Mouse (Mus musculus): ENCODE data around the gene Map2k7. TPM values are rescaled to one million over a fixed set of nuclear protein-coding genes. Genes with fewer than 3 reads are reported as not detected.
A peak's percentile ranks its signal among the peaks of the same experiment; 100 is the strongest.

The Map2k7 gene
- polyA plus RNA-seq, 1 experiment from 2014 or later: 45.1 TPM

DNA sequence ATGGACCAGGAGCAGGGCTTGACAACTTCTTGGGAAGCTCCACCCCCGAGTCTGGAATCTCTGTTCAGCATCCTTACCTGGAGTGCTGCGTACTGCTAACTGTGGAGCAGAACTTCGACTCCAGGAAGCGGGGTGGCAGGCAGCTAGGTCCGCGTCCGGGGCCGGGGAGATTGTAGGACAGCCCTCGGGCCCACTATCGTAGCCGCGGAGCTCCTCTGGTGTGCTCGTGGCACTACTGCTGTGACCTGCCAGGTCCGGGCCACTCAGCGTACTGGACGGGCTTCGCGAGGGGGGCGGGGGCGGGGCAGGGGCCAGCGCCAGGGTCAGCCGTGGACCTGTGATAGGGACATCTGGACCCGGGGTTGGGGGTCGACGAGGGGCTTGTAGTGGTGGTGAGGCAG lies 25.7 kb upstream of the Map2k7 start:
- H3K36me3 ChIP-seq: peaks cover 40% of the 10 kb centered on the region
- ATAC-seq (ENCODE audit: low FRiP score, low read depth): no peak
- peaks cover 21% of the 10 kb centered on the region; the same call in 1 of the 2 replicates for H3K27me3 ChIP-seq
- peak overlapping the region; percentile 57 for H3K4me3 ChIP-seq
- peaks cover 43% of the 10 kb centered on the region for H3K4me1 ChIP-seq
- WGBS: 2% methylated on average over 24 of the region's 25 CpGs
- H3K27ac ChIP-seq (replicated peaks): 0 out of 2 replicates have a peak overlapping the region, but pooled peaks have one; percentile 25
- no peaks in the 10 kb centered on the region for H3K9me3 ChIP-seq
- peak overlapping the region; percentile 82 for H3K4me2 ChIP-seq (replicated peaks)
- H3K9ac ChIP-seq (replicated peaks): peak overlapping the region; percentile 65

DNA sequence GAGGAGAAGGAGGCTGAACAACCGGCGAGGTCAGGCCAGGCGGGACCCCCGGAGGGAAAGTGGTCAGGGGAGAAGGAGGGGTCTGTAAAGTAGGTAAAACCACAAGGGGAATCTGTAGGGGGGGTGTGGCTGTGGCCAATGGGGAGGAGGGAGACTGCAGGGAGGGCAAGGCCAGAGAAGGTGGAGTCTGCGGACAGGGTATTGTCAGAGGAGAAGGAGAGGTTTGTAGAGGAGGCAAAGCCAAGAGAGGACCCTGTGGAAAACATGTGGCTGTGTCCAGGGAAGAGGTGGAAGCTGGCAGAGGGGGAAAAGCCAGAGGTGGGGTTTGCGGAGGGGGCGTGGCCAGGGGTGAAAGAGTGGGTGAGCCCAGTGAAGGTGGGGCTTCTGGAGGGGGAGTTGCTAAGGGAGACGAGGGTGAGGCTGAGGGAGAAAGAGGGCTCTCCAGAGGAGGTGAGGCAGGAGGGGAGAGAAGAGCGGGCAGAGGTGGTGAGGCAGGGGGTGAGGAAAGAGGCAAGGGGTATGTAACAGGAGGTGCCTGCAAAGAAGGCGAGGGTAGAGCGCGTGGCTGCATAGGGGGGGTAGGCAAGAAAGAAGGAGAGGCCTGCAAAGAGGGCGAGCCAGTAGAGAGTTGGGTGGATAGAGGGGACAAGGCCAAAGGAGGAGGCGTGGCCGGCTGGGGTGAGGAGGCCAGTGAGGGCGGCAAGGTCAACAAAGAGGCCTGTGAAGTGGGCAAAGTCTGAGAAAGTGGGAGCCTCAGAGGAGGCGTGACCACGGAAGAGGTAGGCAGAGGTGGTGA lies 25.1 kb upstream of the Map2k7 start:
- Histone ChIP-seq H3K27ac (replicated peaks) (0 out of 2 replicates have a peak overlapping the region, but pooled peaks have one; percentile 25), H3K27me3 (peaks cover 20% of the 10 kb centered on the region; the same call in 1 of the 2 replicates), H3K9ac (replicated peaks) (peak overlapping the region; percentile 65), H3K4me2 (replicated peaks) (peak overlapping the region; percentile 82), H3K4me1 (peaks cover 45% of the 10 kb centered on the region), H3K36me3 (peaks cover 35% of the 10 kb centered on the region), H3K9me3 (no peaks in the 10 kb centered on the region), H3K4me3 (peak overlapping the region; percentile 57)
- 5% methylated on average over 18 of the region's 18 CpGs for WGBS
- ATAC-seq (ENCODE audit: low FRiP score, low read depth): peak; percentile 3; the same call in 1 of the 2 replicates

DNA sequence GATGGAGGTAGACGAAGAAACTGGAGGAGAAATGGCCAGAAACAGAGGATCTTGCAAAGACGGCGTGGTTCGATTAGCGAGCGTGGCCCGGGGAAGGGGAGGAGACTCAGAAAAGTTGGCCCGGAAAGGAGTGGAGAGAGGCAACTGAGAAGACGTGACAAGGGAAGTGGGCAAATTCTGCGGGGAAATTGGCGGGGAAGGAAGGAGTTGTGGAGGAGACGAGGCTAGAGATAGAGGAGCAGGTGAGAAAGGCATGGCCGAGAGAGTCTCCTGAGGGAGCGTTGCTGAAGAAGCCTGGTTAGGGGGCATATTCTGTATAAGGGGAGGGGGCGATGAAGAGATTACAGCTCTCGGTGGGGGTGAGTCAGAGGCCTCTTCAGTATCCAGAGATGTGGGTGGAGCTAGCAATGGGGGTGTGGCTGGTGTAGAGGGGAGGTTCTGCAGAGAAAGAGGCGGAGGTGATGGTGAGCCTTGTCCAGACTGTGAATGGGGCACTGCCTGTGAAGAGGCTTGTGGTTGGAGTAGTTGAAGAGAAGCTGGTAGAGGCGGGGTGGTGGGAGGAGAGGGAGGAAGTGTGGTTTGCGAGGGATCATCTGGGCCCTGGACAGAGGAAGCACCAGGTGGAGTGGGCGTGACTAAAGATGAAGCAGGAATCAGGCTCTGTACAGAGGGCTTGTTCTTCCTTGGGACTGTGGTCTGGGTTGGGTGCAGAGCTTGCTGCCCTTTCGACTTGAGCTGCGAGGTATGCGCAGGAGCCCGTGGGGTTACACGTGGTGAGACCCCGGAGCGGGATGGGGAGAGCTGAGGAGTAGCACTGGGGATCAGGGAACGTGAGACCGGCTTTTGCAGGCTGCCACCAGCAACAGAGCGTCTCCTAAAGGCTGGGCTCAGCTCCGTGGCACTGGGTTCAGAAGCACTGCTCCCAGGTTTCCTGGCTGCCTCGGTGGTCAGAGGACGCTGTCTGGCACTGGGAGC lies 24.2 kb upstream of the Map2k7 start:
- Histone ChIP-seq H3K36me3 (peaks cover 31% of the 10 kb centered on the region), H3K4me2 (replicated peaks) (peak overlapping the region; percentile 82), H3K4me3 (peak overlapping the region; percentile 57), H3K4me1 (peaks cover 45% of the 10 kb centered on the region), H3K9ac (replicated peaks) (peak overlapping the region; percentile 65), H3K27me3 (peaks cover 20% of the 10 kb centered on the region; the same call in 1 of the 2 replicates), H3K27ac (replicated peaks) (0 out of 2 replicates have a peak overlapping the region, but pooled peaks have one; percentile 8), H3K9me3 (no peaks in the 10 kb centered on the region)
- peak; percentile 4; the same call in 1 of the 2 replicates for ATAC-seq (ENCODE audit: low FRiP score, low read depth)
- 12% methylated on average over 33 of the region's 33 CpGs for WGBS

DNA sequence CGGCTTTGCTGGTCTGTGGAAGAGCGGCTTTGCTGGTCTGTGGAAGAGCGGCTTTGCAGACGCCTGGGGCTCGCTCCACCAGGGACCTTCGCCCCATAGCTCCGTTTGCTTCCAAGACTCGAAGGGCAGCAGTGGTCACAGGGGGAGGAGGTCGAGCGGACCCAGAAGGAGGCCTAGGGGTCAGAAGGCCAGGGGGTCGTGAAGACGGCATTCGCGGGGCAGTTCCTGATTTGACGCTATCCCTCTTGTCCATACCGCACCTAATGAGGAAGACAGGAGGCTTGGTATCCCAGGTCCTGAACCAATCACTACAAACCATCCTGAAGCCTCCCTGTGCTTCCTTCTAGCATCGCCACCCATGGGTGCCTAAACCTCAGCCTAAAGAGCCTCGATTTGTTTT lies 22.2 kb upstream of the Map2k7 start:
- ATAC-seq (ENCODE audit: low FRiP score, low read depth): no peak; the same call in 1 of the 2 replicates
- Histone ChIP-seq H3K36me3 (peaks cover 11% of the 10 kb centered on the region; the same call in 1 of the 2 replicates), H3K27me3 (peaks cover 23% of the 10 kb centered on the region; the same call in 1 of the 2 replicates), H3K4me1 (peaks cover 45% of the 10 kb centered on the region), H3K4me3 (peak overlapping the region; percentile 57), H3K27ac (replicated peaks) (peak overlapping the region; percentile 86), H3K4me2 (replicated peaks) (peak overlapping the region; percentile 82), H3K9ac (replicated peaks) (peak overlapping the region; percentile 76), H3K9me3 (no peaks in the 10 kb centered on the region)
- 4% methylated on average over 18 of the region's 18 CpGs for WGBS

DNA sequence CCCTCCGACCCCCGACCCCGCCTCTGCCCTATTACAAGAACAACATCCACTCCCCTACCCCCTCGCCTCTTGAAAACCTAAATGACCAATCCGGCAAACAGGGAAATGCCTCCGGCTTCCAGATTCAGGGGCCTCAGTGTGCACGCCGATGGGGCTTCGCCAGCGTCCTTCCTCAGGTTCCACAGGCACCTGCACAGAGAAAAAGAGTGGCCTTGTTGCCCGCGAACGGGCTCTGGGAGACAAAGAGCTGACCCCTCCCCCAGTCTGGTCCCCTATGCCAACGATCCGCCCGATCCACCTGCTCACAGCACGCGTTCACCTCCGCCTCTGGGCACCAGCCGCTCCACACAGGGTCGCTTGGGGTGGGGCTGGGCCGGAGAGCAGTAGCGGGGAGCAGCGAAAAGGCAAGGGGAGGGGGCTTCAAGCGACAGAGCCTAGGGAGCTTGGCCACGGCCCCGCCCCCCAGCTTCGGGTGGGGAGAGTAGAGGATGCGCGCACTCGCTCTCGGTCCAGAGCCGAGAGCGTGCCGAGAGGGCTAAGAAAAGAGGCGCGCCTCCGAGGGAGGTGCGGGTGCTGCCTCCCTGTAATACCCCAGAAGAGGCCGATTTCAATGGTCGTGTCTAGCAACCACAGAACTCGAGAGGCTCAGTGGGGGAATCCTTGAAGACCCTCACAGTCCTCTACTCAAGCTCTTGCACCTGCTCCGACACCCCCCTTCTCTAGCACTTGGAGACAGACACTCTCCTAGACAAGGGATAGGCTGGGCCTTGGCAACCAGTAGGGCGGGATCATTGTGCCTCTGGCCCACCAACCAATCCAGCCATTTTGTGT lies 21.5 kb upstream of the Map2k7 start, which contains the start of gene Prr36:
TSS of gene Prr36 (minus strand) at position 669 of the 831 bp plus-strand sequence.
- Histone ChIP-seq H3K27ac (replicated peaks) (peak within 1 kb of the TSS; percentile 86), H3K36me3 (0 out of 2 replicates have a peak, but pooled peaks cover 7% of the 10 kb centered on the region), H3K4me1 (peaks cover 45% of the 10 kb centered on the region), H3K9ac (replicated peaks) (peak within 1 kb of the TSS; percentile 76), H3K4me3 (peak within 1 kb of the TSS; percentile 57), H3K27me3 (peaks cover 25% of the 10 kb centered on the region; the same call in 1 of the 2 replicates), H3K4me2 (replicated peaks) (peak within 1 kb of the TSS; percentile 82), H3K9me3 (no peaks in the 10 kb centered on the region)
- ATAC-seq (ENCODE audit: low FRiP score, low read depth): peak; percentile 91
- WGBS: under 1% methylated on average over 44 of the region's 44 CpGs

DNA sequence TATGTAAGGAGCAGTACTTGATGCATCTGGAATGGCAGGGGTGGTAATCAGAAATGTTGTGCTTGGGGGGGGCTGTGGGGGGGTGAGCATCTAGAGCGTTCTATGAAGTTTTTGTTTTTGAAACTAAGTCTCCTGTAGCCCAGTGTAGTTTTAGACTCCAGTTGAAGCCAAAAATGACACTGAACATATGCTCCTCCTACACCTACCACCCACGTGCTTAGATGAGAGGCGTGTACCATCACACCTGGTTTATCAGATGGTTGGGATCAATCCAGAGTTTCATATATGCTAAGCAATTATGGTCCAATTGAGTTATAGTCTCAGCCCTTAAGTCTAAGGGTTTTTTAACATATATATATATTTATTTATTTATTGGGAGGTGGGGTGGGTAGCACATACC lies 18.9 kb upstream of the Map2k7 start:
- no peaks in the 10 kb centered on the region for H3K9me3 ChIP-seq
- 95% methylated on average over 3 of the region's 3 CpGs for WGBS
- H3K27me3 ChIP-seq: peaks cover 23% of the 10 kb centered on the region
- no peak for ATAC-seq (ENCODE audit: low FRiP score, low read depth)
- peaks cover 23% of the 10 kb centered on the region for H3K4me1 ChIP-seq
- H3K4me2 ChIP-seq (replicated peaks): no peak overlapping the region
- H3K9ac ChIP-seq (replicated peaks): no peak overlapping the region
- no peak overlapping the region for H3K27ac ChIP-seq (replicated peaks)
- H3K36me3 ChIP-seq: 0 out of 2 replicates have a peak, but pooled peaks cover 4% of the 10 kb centered on the region
- H3K4me3 ChIP-seq: no peak overlapping the region

DNA sequence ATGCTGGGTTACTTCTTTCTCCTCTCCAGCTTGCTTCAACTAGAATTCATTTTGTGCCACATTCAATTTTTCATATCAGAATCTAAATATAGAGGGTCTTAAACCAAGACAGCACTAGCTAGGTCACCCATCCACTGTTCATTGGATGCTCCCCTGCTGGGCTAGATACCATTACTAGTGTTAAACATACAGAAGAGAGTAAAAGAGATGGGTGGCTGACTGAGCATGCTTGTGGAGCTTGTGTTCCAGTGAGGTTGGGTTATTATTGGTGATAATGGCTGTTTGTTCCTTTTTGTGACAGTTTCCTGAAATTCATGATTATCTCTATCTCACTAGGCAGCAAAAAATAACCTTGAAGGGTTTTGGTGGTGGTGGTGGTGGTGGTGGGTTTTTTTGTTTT lies 16.5 kb upstream of the Map2k7 start:
- no peak overlapping the region for H3K27ac ChIP-seq (replicated peaks)
- no peaks in the 10 kb centered on the region for H3K9me3 ChIP-seq
- H3K36me3 ChIP-seq: no peaks in the 10 kb centered on the region
- H3K4me3 ChIP-seq: no peak overlapping the region
- H3K9ac ChIP-seq (replicated peaks): no peak overlapping the region
- peaks cover 26% of the 10 kb centered on the region for H3K27me3 ChIP-seq
- peaks cover 13% of the 10 kb centered on the region for H3K4me1 ChIP-seq
- no peak overlapping the region for H3K4me2 ChIP-seq (replicated peaks)
- no peak for ATAC-seq (ENCODE audit: low FRiP score, low read depth)

DNA sequence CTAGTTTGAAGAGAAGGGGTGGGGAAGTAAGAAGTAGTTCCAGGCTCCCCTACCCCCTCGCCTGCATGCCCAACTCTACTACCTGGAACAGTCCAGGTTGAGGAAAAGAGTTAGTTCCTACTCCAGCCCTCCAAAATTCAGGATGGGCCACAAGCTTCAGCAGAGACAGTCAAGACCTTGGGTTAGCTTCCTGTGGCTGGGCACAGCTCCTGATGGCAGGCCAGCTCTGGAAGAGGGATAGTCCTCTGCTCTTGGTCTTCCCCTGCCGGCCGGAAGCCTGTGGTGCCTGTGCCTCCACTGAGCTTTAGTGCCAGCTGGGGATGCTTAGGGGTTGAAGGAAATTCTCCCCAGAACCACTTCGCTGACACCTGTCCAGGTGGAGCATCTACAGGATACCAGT lies 12.2 kb upstream of the Map2k7 start:
- H3K36me3 ChIP-seq: no peaks in the 10 kb centered on the region
- H3K9ac ChIP-seq (replicated peaks): no peak overlapping the region
- no peak overlapping the region for H3K27ac ChIP-seq (replicated peaks)
- H3K9me3 ChIP-seq: no peaks in the 10 kb centered on the region
- no peak for ATAC-seq (ENCODE audit: low FRiP score, low read depth)
- H3K4me3 ChIP-seq: peak overlapping the region; percentile 21
- H3K4me2 ChIP-seq (replicated peaks): peak overlapping the region; percentile 45
- H3K4me1 ChIP-seq: peaks cover 7% of the 10 kb centered on the region
- 25% methylated on average over 4 of the region's 4 CpGs for WGBS
- H3K27me3 ChIP-seq: peaks cover 38% of the 10 kb centered on the region

DNA sequence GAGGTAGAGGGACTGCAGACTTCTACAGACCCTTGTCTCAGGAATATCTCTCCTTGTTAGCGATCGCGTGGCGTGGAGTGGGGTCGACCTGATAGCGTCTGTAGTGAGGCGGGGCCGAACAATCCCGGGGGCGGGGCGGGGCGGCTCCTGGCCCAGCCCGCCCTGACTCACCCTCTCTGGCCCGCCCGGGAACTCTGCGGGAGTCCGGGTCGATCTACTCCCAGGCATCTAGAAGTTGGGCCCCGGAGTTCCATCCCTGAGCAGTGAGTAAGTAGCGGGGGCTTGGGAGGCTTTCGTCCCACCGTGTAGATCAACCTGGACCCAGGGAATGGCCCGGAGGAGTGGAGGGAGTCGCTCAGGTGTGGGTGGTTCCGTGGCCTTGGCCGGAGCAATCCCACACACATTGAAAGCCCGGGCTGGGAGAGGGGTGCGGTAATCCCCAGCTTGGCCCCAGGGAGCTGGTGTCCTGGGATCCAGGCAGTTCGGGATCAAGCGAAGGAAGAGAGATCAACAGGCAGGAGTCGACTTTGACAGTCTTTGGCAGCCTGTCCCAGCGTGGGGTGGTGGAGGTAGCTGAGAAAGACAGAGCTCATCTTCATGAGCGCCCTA lies 11.7 kb upstream of the Map2k7 start, which contains the start of gene Lrrc8e:
TSS of gene Lrrc8e (plus strand) at position 89 of the 609 bp plus-strand sequence.
- H3K9me3 ChIP-seq: no peaks in the 10 kb centered on the region
- H3K9ac ChIP-seq (replicated peaks): 0 out of 2 replicates have a peak within 1 kb of the TSS, but pooled peaks have one; percentile 31
- WGBS: 5% methylated on average over 33 of the region's 33 CpGs
- peak; percentile 52; the same call in 1 of the 2 replicates for ATAC-seq (ENCODE audit: low FRiP score, low read depth)
- peaks cover 7% of the 10 kb centered on the region for H3K4me1 ChIP-seq
- H3K27me3 ChIP-seq: peaks cover 36% of the 10 kb centered on the region
- no peaks in the 10 kb centered on the region for H3K36me3 ChIP-seq
- H3K27ac ChIP-seq (replicated peaks): no peak within 1 kb of the TSS
- H3K4me2 ChIP-seq (replicated peaks): peak within 1 kb of the TSS; percentile 45
- peak within 1 kb of the TSS; percentile 21 for H3K4me3 ChIP-seq

DNA sequence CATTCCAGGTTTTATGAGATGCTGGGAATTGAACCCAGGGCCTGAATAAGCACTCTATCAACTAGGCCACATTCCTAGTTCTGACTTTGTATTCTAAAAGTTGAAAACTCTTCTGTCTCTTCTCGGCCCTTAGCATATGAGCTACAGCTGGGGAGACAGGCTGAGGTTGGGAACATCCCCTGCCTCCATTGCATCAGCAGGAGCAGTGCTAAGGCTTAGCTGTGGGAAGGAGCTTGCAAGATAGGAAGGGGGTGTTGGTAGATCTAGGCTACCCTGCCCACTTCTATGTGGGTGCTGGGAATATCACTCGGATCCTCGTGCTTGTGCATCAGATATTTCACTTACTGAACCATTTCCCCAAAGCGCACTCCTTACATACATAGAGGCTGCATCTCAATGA lies 10.6 kb upstream of the Map2k7 start:
- Histone ChIP-seq H3K27ac (replicated peaks) (no peak overlapping the region), H3K9ac (replicated peaks) (no peak overlapping the region), H3K4me1 (peaks cover 7% of the 10 kb centered on the region), H3K27me3 (peaks cover 36% of the 10 kb centered on the region), H3K4me3 (no peak overlapping the region), H3K36me3 (no peaks in the 10 kb centered on the region), H3K4me2 (replicated peaks) (no peak overlapping the region), H3K9me3 (no peaks in the 10 kb centered on the region)
- ATAC-seq (ENCODE audit: low FRiP score, low read depth): no peak
- WGBS: 91% methylated on average over 4 of the region's 4 CpGs

All from midbrain, embryonic 12.5 days (tissue).